Mouse (Mus musculus): ENCODE results near the gene Zfp934. TPM values are rescaled to one million over a fixed set of nuclear protein-coding genes. Genes with fewer than 3 reads are reported as not detected.
A peak's percentile ranks its signal among the peaks of the same experiment; 100 is the strongest.
"Not testable (repeated sequence)": the region's sequence is repeated elsewhere in the genome, so short reads cannot be mapped to it uniquely, and the experiment has no call there.

Zfp934 gene
- polyA plus RNA-seq, 1 experiment from 2014 or later, result 5.1 TPM

GRCm38 (mm10) chr13:62466424-62467334, 104.3 kb downstream of the Zfp934 start, which contains the start of gene Gm49359:
Gm49359 (minus strand) TSS chr13:62466832.
- peak; percentile 99 for ATAC-seq (ENCODE audit: low read depth)
- not testable (repeated sequence) for H3K4me1 ChIP-seq (ENCODE audit: control insufficient read depth, low read depth, low read length); H3K36me3 ChIP-seq (ENCODE audit: control insufficient read depth, insufficient read depth); H3K9me3 ChIP-seq (replicated peaks; ENCODE audit: control insufficient read depth, low read length); H3K27me3 ChIP-seq (ENCODE audit: control insufficient read depth, insufficient read depth, low read depth, low read length)
- H3K4me3 ChIP-seq (ENCODE audit: low read depth, low read length), result peak within 1 kb of the TSS; percentile 76
- H3K4me2 ChIP-seq (ENCODE audit: low read depth, low read length), result peak within 1 kb of the TSS; percentile 57
- H3K27ac ChIP-seq (ENCODE audit: low read length), result peak within 1 kb of the TSS; percentile 59; the same call in 1 of the 2 replicates
- H3K9ac ChIP-seq (ENCODE audit: low read depth, low read length), result peak within 1 kb of the TSS; percentile 68
- WGBS (ENCODE audit: insufficient replicate concordance), result 1% methylated on average over 27 of the region's 28 CpGs

Small RNAs within 50 kb of the gene (microRNA-seq; reads per million reads assigned to microRNA genes)
- gene Gm22256, result 0.98 reads per million

Other genes with a start within 250 kb of the Zfp934 start
- gene Gm3604, start 188.0 kb downstream of the Zfp934 start, polyA plus RNA-seq (2015; fragmentation: Nextera tagmentation; extraction: Ambion mirVana), result 2.2 and 2.5 TPM in 2 replicates
- 2.5 and 2.6 TPM in 2 replicates for gene Gm49359, start 104.4 kb downstream of the Zfp934 start, polyA plus RNA-seq (2015; fragmentation: Nextera tagmentation; extraction: Ambion mirVana)
- gene Zfp935, start 12.7 kb downstream of the Zfp934 start, polyA plus RNA-seq (2015; fragmentation: Nextera tagmentation; extraction: Ambion mirVana), result not detected in 2 replicates
- 1.5 and 1.8 TPM in 2 replicates for gene 6720489N17Rik, start 53.0 kb upstream of the Zfp934 start, polyA plus RNA-seq (2015; fragmentation: Nextera tagmentation; extraction: Ambion mirVana)
- 3.2 and 3.4 TPM in 2 replicates for gene Platr25, start 189.5 kb upstream of the Zfp934 start, polyA plus RNA-seq (2015; fragmentation: Nextera tagmentation; extraction: Ambion mirVana)
- gene Gm5141, start 214.6 kb upstream of the Zfp934 start, polyA plus RNA-seq (2015; fragmentation: Nextera tagmentation; extraction: Ambion mirVana), result 1.0 and 1.6 TPM in 2 replicates

Data from liver, embryonic 16.5 days (tissue).